Mouse (Mus musculus) gastrocnemius, adult 8-10 months (tissue): ENCODE data around the gene Umodl1. TPM values are rescaled to one million over a fixed set of nuclear protein-coding genes. Genes with fewer than 3 reads are reported as not detected.

Source experiments
- DNase-seq, 2 experiments: peaks; one replicate each; pipeline ENCODE4 v3.0.0; 2022; ENCODE audit warnings: low spot score in 2 of 2
- microRNA-seq: library from miRNA; unstranded; fragments of <30 nt; microRNA quantifications from one replicate; pipeline ENCODE4 v1.2.0, GENCODE M21; 2022
- total RNA-seq, 4 experiments: library from RNA; stranded (reverse); gene quantifications; 2 replicates each; pipeline ENCODE4 v1.2.4; 2022

The Umodl1 gene
- total RNA-seq, 4 experiments from 2014 or later = not detected

- no peak for DNase-seq
These were observed 82.9 kb downstream of the Umodl1 start for GRCm38 (mm10) chr17:31037331-31037730.

DNA sequence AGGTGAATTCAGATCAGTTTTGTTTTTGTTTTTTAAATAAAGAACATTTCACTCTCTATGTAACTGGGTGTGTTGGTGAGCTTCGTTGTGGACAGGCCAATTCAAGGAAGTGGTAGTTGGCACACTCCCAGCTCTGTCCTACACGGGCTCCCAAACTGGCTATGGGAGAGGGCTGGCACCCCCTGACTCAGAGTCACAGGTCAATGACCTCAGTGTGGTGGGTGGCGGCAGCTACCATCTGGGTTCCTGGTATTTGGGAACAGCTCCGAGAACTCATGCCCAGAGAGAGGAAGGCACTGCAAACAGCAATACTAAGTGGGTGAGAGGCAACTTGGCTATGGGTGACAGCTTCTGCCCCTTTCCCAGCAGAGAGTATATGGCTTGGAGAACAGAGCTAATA is 83.9 kb downstream of the Umodl1 start:
- DNase-seq = no peak

DNA sequence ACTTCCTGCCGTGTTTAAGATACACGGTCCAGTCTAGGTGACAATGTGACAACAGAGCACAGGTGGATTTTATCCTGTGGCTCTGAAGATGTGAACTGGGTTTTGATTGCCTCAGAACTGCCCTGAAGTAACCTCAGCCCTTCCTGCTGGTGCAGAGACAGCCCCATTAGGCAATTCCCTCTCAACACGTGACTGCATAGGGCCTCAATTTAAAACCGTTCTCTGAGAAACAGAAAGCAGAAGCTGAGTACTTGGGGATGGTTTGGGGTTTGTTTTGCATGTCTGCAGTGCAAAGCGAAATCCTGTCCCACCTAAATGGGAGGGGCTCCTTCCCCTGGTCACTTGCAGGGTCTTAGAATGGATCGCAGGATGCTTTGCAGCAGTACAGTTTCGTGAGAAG is 85.2 kb downstream of the Umodl1 start:
- DNase-seq = no peak

GRCm38 (mm10) chr17:31040421-31040820 is 86.0 kb downstream of the Umodl1 start:
- DNase-seq = no peak

DNA sequence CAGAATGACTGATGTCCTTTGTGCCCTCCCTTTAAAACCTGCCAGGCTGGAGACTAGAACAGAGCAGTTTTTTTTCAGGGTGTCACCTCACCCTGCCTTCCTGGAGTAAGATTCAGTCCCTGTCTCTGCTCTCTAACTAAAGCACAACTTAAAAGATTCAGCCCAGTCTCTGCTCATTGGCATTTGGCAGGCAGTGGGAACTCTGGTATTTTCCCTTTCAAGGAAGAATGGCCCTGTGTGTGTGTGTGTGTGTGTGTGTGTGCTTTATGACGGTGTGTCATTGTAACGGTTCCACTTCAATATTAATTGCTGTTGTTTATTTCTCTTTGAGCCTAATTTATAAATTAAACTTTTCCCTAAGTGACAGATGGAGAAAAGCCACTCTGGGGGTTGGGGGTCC is 88.3 kb downstream of the Umodl1 start:
- no peak for DNase-seq

DNA sequence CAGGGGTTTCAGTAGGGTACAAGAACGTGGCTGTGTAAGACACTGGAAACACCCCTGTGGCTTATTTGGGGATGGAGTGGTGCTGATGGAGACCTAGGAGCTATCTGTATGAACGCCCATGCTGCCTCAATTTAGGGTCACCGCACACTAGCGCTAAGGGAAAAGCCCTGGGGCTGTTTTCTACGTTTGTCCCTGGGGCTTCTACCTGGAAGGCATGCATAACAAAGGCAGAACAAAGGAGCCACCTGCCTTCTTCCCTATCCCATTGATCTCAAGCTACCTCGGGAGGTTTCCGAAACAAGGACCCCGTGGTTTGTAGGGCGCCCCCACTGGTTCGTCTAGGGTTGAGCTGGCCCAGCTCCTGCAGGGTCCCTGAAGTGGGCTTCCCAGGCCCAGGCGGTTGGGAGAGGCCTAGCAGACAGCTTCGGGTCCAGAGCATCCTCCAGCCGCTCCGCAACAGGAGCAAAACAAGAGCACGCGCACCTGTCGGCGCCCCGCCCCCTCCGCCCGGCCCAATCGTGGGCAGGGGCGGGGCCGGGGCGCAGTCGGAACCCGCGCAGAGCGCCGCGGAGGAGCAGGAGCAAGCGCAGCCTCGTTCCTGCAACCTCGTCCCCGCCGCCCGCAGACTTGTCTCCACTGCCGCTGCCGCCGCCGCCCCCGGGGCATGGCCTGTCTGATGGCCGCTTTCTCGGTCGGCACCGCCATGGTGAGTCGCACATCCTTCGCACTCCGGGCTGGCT is 102.9 kb downstream of the Umodl1 start, which contains the start of gene Abcg1:
Abcg1 (plus strand) TSS at position 525 of the 740 bp plus-strand sequence.
- no peak for DNase-seq

GRCm38 (mm10) chr17:31057891-31058744 is 103.7 kb downstream of the Umodl1 start:
- no peak for DNase-seq

- no peak for DNase-seq
These were observed 104.3 kb downstream of the Umodl1 start for GRCm38 (mm10) chr17:31058745-31059085.

DNA sequence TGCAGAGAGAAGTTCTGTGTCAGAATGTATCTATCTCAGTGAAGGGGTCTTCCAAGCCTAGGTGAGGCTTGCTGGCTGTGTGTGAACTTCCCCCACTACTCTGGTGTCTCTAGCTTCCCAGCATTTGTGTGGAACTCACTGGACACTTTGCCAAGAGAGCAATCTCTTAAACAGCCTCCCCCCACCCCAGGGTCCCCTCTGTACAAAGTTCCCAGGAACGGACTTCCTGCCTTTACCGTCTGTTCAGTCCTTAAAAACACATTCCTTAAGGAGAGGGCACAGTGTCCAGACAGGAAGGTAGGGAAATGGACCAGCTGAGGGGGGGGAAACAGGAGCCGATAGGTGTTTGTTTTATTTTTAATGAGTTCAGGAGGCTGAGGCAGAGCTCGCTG is 105.8 kb downstream of the Umodl1 start:
- DNase-seq = no peak

Small RNAs within 50 kb of the gene (microRNA-seq; reads per million reads assigned to microRNA genes)
- gene Gm24026 = not detected

Other genes starting within 250 kb of the Umodl1 start
- not detected for gene Glp1r, start 52.8 kb upstream of the Umodl1 start, total RNA-seq
- 1 to 10 TPM; 1.2 to 1.8 (median 1.5) TPM for gene Abcg1, start 103.0 kb downstream of the Umodl1 start, total RNA-seq
- gene Tff3, start 175.0 kb downstream of the Umodl1 start, total RNA-seq = not detected
- not detected for gene Tff2, start 189.6 kb downstream of the Umodl1 start, total RNA-seq
- gene Tff1, start 210.6 kb downstream of the Umodl1 start, total RNA-seq = not detected
- not detected for gene Tmprss3, start 244.3 kb downstream of the Umodl1 start, total RNA-seq